Mouse (Mus musculus) cortical plate, adult 2 months (tissue): Measurements from ENCODE around the gene Ccdc3.

Source experiments
- CTCF ChIP-seq: fragments of 200-500 bp; IDR thresholded peaks from 2 replicates; pipeline ENCODE4 v1.5.1; 2011; ENCODE audit warnings: mild to moderate bottlenecking, control low read depth, low read length; ENCODE audit not compliant: insufficient read depth; ENCODE audit errors: extremely low read depth
- POLR2A ChIP-seq: fragments of 200-500 bp; IDR thresholded peaks from 2 replicates; pipeline ENCODE4 v1.6.1; 2011; ENCODE audit warnings: mild to moderate bottlenecking, low read length, control low read depth; ENCODE audit not compliant: insufficient read depth; ENCODE audit errors: extremely low read depth

- no peak for TF ChIP-seq POLR2A
- TF ChIP-seq CTCF, result no peak
Measured at GRCm38 (mm10) chr2:5239492-5239891, 101.9 kb downstream of the Ccdc3 start.
